Comparison of ENCODE assay signal across 1 mouse cellular context in the genomic region with DNA sequence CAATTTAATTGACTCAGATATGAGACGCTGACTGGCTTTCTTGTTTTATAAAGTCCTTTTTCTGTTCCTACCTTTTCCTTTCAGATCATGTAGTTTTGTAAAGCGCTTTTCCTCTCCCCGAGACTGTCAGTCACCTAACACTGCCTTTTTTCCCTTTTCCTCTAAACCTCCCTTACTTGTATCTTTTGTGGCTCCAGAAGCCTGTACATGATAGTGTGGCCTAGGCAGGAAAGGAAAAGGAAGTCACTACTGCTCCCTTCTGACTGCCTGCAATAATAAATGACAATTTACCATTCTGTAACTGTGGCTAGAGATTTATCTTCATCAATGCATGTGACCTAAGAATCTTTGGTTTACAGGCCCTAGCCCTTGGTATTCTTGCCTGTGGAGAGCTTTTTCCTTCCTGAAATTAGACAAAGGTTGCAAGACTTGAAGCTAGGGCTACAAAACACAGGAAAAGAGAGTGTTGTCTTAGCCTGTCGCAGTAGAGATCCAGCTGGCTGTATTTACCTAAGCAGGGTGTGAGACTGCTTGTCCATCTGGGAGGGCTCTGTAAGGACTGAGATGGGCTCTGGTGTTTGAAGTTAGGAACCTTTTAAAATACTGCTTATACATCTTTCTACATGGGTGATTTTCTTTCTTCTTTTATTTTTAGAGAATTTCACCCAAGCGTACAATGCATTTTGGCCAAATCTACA.
TF ChIP-seq lines count a peak whose summit lies in the region.

No protein-coding gene starts in this region.

TF ChIP-seq in MEL, 35 proteins besides CTCF, POLR2A, EP300 and RAD21 (continued from another document):
- TF ChIP-seq NRF1 (IDR thresholded peaks at IDR 0.05; ENCODE audit: insufficient read depth, low read depth, low read length, poor library complexity, severe bottlenecking) = no peak
- peak; percentile 24; the same call in 1 of the 2 replicates for TF ChIP-seq BHLHE40 (IDR thresholded peaks at IDR 0.05; ENCODE audit: borderline replicate concordance, low read depth, low read length)
TF ChIP-seq in MEL: peak in this region for 1.
